Mouse (Mus musculus) 3134 (cell line): ENCODE results near the gene Slc3a1.

Experiments
- DNase-seq: peaks from one replicate; pipeline ENCODE4 v3.0.0-alpha.2; 2011; ENCODE audit warnings: low spot score; ENCODE audit not compliant: insufficient read length; ENCODE audit errors: extremely low read depth

Slc3a1 gene

GRCm38 (mm10) chr17:85087591-85087990 is 59.4 kb downstream of the Slc3a1 start:
- no peak for DNase-seq

GRCm38 (mm10) chr17:85088401-85088800 is 60.2 kb downstream of the Slc3a1 start:
- DNase-seq, result no peak

- peak; percentile 15 for DNase-seq
These were observed 60.8 kb downstream of the Slc3a1 start for GRCm38 (mm10) chr17:85089011-85089410.

DNA sequence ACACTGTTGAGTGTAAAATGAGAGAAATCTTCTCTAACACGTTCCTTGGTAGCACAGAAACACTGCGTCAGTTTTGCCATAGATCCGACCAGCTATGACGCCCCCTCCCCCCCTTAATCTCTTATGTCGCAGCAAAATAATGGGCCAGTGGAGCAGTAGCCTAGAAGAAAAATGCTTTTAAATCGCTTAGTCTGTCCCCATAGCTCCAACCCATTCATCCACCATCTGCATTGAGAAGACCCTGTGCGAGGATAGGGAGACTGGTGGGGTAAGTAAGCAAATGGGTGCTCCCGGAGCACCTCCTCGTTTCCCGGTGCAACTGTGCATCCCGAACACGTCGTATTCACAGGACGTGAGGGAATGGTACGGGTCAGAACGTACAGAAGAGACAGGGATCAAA is 61.4 kb downstream of the Slc3a1 start:
- DNase-seq, result no peak

- peak; percentile 94 for DNase-seq
These were observed 62.2 kb downstream of the Slc3a1 start, which contains the start of the genes Prepl and Camkmt for GRCm38 (mm10) chr17:85090120-85091099. Prepl (minus strand) TSS chr17:85090241. Camkmt (plus strand) TSS chr17:85090552.

DNA sequence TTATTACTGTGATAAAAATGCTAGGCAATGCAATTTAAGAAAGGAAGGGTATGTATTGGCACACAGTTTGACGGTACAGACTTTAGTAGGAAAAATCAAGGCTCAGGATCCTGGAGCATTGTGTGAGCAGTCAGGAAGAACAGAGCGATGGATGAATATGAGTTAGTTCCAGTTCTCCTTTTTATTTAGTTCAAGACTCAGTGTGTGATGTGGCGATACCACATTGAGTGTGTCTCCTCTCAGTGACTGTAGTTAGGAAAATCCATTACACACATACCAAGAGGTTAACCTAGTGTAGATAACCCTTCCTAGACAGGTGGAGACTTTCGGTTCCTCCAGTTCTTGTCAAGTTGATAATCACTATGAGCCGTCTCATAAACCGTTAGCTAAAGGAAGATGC is 63.6 kb downstream of the Slc3a1 start:
- DNase-seq, result no peak

- DNase-seq, result no peak
These were observed 68.2 kb downstream of the Slc3a1 start for GRCm38 (mm10) chr17:85096396-85096795.

DNA sequence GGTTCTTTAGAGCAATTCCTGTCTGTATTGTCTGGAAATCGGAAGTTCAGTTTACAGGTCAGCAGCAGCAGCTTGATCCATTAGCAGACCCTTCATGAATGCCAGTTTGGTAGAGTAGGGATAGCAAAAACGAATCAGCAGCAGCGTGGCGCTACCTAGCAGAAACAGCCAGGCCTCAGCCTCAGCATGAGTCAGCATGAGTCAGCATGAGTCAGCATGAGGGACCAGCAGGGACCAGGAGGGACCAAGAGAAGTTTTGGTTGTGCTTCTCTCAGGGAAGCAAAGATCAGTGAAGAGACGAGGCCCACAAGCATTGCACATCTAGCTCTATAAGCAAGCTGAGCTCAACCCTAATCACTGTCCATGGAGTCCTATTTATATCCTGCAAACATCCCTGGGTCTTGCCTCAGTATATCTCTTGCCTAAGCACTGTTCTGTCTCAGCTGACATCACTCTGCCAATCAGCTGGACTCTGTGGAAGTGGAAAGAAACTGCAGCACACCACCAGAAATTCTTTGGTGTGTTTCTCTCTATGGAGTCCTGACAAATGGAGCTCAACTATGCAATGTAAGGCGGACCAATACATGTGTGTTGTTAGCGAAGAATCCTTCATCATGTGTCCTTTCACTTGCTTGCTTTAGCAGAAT is 70.6 kb downstream of the Slc3a1 start:
- peak; percentile 54 for DNase-seq

GRCm38 (mm10) chr17:85100232-85100631 is 72.1 kb downstream of the Slc3a1 start:
- no peak for DNase-seq

DNA sequence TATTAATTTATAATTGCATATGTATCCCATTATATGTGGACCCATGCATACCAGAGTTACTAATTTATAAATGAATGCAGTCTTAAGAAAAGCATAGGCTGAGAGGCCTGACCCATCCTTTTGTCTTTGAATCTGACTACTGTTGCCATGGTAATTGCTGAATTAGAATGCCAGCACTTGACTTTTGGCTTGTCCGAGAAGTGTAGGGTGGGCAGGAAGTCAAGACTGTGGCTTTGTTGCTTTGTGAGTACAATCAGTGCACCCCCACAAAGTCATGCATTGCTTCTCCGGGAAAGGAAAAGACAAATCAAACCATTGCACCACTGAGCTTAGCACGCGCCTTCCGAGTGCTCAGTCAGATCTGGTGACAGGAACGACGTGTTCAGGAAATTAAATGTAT is 73.6 kb downstream of the Slc3a1 start:
- DNase-seq, result no peak

GRCm38 (mm10) chr17:85103310-85103709 is 75.1 kb downstream of the Slc3a1 start:
- DNase-seq, result no peak

GRCm38 (mm10) chr17:85110640-85111039 is 82.5 kb downstream of the Slc3a1 start:
- DNase-seq, result no peak

DNA sequence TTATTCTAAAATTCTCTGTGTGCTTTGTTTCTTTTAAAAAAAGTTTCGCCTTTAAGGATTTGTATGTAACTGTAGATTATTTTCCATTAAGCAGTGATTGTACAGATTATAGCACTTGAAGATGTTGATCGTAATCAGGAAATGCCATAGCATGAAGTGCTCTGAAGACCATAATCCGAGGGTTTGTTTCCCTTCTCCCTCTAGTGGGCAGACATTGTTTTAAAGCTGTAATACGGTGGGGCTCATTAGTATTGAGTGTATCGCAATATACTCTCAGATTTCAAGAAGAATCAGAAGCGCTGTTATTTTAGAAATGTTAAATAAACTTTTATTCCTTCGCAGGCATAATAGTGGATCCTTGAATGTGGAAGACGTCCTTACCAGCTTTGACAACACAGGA is 85.3 kb downstream of the Slc3a1 start:
- no peak for DNase-seq
